Mouse (Mus musculus) kidney, embryonic 14.5 days (tissue): Measurements from ENCODE around the gene Apol9a. TPM values are rescaled to one million over a fixed set of nuclear protein-coding genes. Genes with fewer than 3 reads are reported as not detected.
"Not testable (repeated sequence)": the region's sequence is repeated elsewhere in the genome, so short reads cannot be mapped to it uniquely, and the experiment has no call there.

Experiments used
- ATAC-seq: fragments of 200-750 bp; cut with Nextera tagmentation; 2 replicates; pipeline ENCODE4 v1.8.0; 2017; ENCODE audit warnings: moderate number of reproducible peaks, mild to moderate bottlenecking, moderate TSS enrichment, moderate library complexity; ENCODE audit not compliant: low FRiP score, low TSS enrichment
- H3K27ac ChIP-seq: fragments of 300-500 bp; sonication (generic); 2 replicates; pipeline ENCODE4 v1.5.1; 2014; ENCODE audit warnings: low read depth, mild to moderate bottlenecking, low read length, moderate library complexity, mixed read lengths
- H3K27me3 ChIP-seq: fragments of 300-500 bp; sonication (generic); 2 replicates; pipeline ENCODE4 v1.6.1; 2014; ENCODE audit warnings: mild to moderate bottlenecking, low read length; ENCODE audit not compliant: control insufficient read depth, insufficient read depth
- H3K36me3 ChIP-seq: fragments of 300-500 bp; sonication (generic); 2 replicates; pipeline ENCODE4 v1.6.1; 2014; ENCODE audit warnings: low read length, mixed read lengths; ENCODE audit not compliant: control insufficient read depth, insufficient read depth
- H3K4me1 ChIP-seq: fragments of 300-500 bp; sonication (generic); 2 replicates; pipeline ENCODE4 v1.6.1; 2014; ENCODE audit warnings: low read length, mixed read lengths; ENCODE audit not compliant: control insufficient read depth, insufficient read depth
- H3K4me2 ChIP-seq: fragments of 300-500 bp; sonication (generic); replicated peaks from 2 replicates; pipeline ENCODE4 v1.6.1; 2014; ENCODE audit warnings: low read depth, mild to moderate bottlenecking, low read length
- H3K4me3 ChIP-seq: fragments of 300-500 bp; sonication (generic); 2 replicates; pipeline ENCODE4 v1.5.1; 2014; ENCODE audit warnings: mild to moderate bottlenecking, low read length
- H3K9ac ChIP-seq: fragments of 300-500 bp; sonication (generic); 2 replicates; pipeline ENCODE4 v1.6.1; 2014; ENCODE audit warnings: low read depth, mild to moderate bottlenecking, low read length, moderate library complexity
- H3K9me3 ChIP-seq: fragments of 300-500 bp; sonication (generic); 2 replicates; pipeline ENCODE4 v1.6.1; 2016; ENCODE audit warnings: low read length; ENCODE audit not compliant: control insufficient read depth
- WGBS: fragments of 180-500 bp; shearing (Covaris S2); extraction: QIAGEN DNeasy Blood & Tissue Kit; methylation state at CpG from one replicate; pipeline ENCODE4 v1.1.7; 2014; 5-methylcytosine and 5-hydroxymethylcytosine counted together
- polyA plus RNA-seq: library from polyadenylated mRNA; unstranded; fragments of >200 nt; fragmentation: Nextera tagmentation; extraction: Ambion mirVana; gene quantifications from 2 replicates; pipeline ENCODE4 v1.2.1, GENCODE M21; 2014

Apol9a gene
- not detected in 2 replicates for polyA plus RNA-seq

DNA sequence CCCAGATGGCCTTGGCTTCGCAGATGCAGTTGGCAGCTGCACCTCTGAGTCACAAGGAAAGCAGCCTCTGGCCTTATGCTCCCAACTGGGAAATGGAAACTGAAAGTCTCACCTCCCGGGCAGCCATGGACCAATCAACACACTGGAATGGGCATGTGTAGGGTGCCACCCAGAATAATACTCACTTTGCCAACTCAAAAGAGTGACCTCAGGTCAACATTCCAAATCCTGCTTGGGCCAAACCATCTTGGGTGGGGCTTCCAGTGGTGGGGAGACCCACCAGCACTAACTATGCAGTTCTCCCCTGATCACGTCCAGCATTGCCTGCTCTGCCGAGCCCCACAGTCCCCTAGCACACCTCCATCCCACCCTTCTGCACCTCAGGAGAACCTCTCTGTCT is at the start of gene Apol9a:
Gene Apol9a (minus strand): TSS at position 101 of the 400 bp plus-strand sequence.
- H3K27ac ChIP-seq, H3K9ac ChIP-seq, H3K4me2 ChIP-seq, H3K9me3 ChIP-seq, ATAC-seq, H3K36me3 ChIP-seq, H3K27me3 ChIP-seq, H3K4me1 ChIP-seq, H3K4me3 ChIP-seq: not testable (repeated sequence)
- WGBS: 60% methylated on average over 1 of the region's 4 CpGs

DNA sequence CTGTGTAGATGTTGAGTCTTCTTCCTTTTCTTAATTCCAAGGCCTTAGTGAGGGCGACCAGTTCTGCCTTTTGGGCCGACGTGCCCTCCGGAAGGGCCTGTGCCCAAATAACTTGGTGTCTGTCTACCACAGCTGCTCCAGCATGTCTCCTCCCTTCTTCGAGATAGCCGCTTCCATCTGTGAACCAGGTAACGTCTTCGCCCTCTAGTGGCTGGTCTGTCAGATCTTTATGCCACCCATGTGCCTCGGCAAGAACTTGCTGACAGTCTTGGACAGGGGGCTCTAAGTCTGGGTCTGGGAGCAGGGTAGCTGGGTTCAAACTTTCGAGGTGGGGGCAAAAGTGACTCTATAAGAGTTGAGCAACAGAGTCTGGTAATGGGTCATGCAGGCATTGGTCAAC is 39.0 kb upstream of the Apol9a start:
- not testable (repeated sequence) for H3K4me1 ChIP-seq, H3K27me3 ChIP-seq, ATAC-seq, H3K27ac ChIP-seq, H3K36me3 ChIP-seq, H3K4me3 ChIP-seq, H3K9me3 ChIP-seq, H3K9ac ChIP-seq, H3K4me2 ChIP-seq
- WGBS: 62% methylated on average over 10 of the region's 10 CpGs

DNA sequence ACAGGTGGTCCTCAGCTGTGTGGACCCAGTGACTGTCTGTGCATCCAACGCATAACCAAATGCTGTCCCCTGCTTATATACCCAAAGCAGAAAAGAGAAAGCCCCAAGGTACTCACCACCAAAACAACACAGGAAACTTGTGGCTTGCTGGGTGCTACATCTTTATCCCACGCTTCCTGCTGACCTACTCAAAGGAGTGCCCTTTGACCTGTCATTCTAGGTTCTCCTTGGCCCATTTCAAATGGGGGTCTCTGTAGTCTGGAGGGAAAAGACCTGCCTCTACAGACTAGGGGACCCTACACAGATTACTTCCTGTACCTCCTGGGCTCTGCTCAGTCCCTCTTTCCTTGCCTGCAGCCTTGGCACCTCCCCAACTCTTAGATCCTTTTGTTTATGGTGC is 36.5 kb upstream of the Apol9a start, which contains the start of gene Apol7b:
Gene Apol7b (minus strand): TSS at position 101 of the 400 bp plus-strand sequence.
- H3K36me3 ChIP-seq, ATAC-seq, H3K4me2 ChIP-seq, H3K9me3 ChIP-seq, H3K4me3 ChIP-seq, H3K4me1 ChIP-seq, H3K27ac ChIP-seq, H3K27me3 ChIP-seq, H3K9ac ChIP-seq: not testable (repeated sequence)
- WGBS: 94% methylated on average over 2 of the region's 2 CpGs

DNA sequence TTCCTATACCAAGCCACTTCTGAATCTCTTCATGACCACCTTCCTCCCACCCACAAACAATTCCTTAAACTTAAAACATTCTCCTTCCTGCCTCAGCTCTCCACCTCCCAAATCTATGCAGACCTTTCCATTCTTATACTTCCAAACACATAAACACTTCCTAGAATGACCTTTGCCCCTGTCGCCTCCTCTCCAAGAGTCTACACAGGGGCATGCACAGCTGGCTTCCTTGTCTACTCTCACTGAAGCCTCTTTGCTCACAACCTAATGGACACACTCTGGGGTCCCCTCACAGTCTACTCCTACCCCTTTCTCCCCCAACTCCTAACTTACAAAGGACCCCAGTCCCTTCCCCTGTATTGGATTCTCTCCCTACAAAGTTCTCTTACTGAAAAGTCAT is 34.7 kb upstream of the Apol9a start:
- H3K27me3 ChIP-seq, ATAC-seq, H3K4me2 ChIP-seq, H3K27ac ChIP-seq, H3K4me3 ChIP-seq, H3K4me1 ChIP-seq, H3K36me3 ChIP-seq, H3K9ac ChIP-seq, H3K9me3 ChIP-seq: not testable (repeated sequence)
- no CpG with 5 or more reads among the region's 1 CpGs for WGBS

DNA sequence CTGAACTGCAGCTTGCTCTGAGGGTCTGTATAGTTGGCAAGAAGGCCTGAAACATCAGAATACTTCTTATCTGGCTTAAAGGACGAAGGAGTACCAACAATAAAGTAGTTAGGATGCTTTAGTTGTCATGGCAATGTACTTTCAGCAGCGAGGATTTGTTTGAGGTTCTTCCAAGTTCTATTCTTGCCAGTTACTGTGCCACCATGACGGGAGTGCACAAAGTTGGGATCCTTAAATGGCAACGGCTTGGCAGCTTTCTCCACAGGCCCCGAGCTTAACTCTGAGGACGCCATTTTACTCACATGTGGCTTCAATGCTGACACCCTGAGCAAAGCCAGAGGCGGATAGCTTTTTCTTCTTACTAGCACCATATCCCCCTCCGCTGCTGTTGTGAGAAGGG is 33.8 kb upstream of the Apol9a start:
- not testable (repeated sequence) for H3K9ac ChIP-seq, H3K36me3 ChIP-seq, H3K27me3 ChIP-seq, H3K4me1 ChIP-seq, H3K4me3 ChIP-seq, ATAC-seq, H3K27ac ChIP-seq, H3K4me2 ChIP-seq, H3K9me3 ChIP-seq
- 89% methylated on average over 8 of the region's 8 CpGs for WGBS

DNA sequence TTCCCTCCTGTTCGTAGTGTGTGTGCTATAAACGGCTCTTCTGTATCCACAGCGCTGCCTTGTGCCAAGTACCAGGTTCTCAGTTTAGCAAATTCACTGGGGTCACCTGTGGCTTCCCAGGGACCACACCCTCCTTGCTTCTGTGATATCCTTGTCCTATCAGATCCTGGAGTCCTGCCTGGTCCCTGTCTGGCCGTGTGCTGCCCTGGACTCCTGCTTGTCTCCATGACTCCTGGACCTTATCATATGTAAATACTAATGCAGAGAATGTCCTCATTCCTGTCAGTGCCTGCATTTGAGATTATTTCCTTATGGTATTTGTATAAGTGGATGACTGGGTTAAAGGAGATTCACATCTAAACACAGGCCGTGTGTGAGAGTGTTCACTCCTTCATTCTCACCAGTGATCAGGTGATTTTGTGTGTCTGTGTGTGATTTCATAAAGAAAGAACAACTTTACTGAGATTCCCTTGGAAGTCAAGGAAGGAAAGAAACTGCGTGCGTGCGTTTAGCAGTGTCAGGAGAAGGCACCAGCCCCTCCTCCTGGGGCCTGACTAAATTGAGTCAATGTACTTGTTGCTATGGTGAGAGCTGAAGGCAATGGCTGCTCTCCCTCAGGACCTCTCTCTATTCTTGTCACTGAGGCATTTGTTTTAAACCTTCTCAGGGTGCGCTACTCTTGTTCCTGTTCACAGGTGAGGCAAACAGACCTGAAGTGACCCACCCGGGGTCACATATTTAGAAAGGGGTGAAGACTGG is 17.9 kb upstream of the Apol9a start:
- WGBS: 77% methylated on average over 8 of the region's 10 CpGs
- H3K4me3 ChIP-seq: not testable (repeated sequence)

DNA sequence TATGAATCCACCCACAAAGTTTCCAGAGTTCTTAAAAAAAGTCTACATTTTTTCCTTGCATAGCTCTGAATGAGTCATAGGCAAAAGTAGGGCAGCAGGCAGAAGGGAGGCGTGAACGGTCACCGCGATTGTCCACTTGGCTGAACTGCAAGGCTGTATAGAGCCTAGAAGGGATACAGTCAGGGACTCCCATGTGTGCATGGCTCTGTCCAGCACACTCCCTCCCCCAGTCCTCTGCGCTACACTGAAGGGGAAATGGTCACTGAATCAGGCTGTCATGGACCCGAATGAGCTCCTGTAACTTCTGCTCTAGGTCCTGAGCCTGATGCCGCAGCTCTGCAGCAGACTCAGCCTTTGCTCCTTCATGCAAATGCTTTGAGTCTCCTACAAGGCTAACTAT is 12.0 kb upstream of the Apol9a start:
- not testable (repeated sequence) for H3K27ac ChIP-seq, H3K9ac ChIP-seq, H3K4me2 ChIP-seq, ATAC-seq, H3K27me3 ChIP-seq, H3K9me3 ChIP-seq, H3K36me3 ChIP-seq, H3K4me1 ChIP-seq, H3K4me3 ChIP-seq
- WGBS: 34% methylated on average over 3 of the region's 7 CpGs

More for the DNA sequence above, 17.9 kb upstream of the Apol9a start:
- not testable (repeated sequence) for H3K4me1 ChIP-seq, H3K4me2 ChIP-seq, H3K36me3 ChIP-seq, H3K9me3 ChIP-seq, ATAC-seq, H3K9ac ChIP-seq, H3K27ac ChIP-seq, H3K27me3 ChIP-seq

DNA sequence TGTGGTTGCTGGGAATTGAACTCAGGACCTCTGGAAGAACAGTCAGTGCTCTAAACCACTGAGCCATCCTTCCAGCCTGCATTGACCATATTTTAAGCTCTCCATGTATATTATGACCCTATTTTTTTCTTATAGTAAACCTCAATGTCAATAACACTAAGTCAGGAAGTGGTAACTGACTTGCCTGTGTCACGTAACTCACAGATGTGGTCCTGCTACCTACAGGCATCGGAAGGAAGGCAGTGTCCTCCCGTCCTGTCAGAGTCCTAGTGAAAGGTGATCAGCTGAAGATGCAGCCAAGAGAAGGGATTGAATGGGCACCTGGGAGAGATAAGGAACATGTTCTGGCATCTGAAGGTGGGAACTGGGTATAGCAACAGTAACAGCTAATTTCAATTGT is 8.7 kb upstream of the Apol9a start:
- not testable (repeated sequence) for ATAC-seq, H3K27ac ChIP-seq, H3K4me2 ChIP-seq, H3K27me3 ChIP-seq, H3K36me3 ChIP-seq, H3K4me3 ChIP-seq, H3K4me1 ChIP-seq, H3K9me3 ChIP-seq, H3K9ac ChIP-seq
- no CpG with 5 or more reads among the region's 3 CpGs for WGBS

DNA sequence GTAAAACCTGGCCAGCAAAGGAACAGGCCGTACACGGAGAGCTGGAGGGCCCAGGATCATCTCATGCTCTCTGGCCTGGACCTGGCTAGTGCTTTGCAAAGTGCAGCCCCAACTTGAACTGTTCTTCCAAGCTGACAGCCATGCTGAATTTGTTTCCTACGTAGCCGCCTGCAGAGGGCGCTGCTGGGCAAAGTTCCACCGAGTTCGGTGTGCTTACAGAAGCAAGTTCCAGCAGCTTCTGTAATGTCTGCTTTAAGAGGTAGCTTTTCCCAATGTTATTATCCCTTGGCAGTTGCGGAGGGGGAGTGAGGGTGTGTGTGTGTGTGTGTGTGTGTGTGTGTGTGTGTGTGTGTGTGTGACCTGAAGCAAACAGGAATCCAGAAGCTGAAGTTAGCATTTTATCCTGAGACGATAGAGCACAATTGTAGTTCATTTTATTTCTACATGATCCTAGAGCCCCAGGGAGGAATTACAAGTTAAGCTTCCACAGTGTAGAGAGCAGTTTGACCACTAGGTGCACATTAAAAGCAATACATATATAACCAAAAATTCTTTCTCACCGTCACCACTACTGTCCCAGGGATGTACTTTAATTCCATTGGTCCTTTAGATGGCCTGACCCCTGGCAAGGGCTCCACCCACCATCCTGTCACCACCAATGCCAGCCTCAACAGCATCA is 5.9 kb upstream of the Apol9a start:
- not testable (repeated sequence) for ATAC-seq, H3K9ac ChIP-seq, H3K4me1 ChIP-seq, H3K4me3 ChIP-seq, H3K27me3 ChIP-seq, H3K27ac ChIP-seq, H3K4me2 ChIP-seq, H3K36me3 ChIP-seq, H3K9me3 ChIP-seq
- WGBS: 30% methylated on average over 2 of the region's 10 CpGs
